Mouse (Mus musculus): ENCODE results near the gene Zfp663. TPM values are rescaled to one million over a fixed set of nuclear protein-coding genes. Genes with fewer than 3 reads are reported as not detected.

Zfp663 gene
- total RNA-seq, 2 experiments from 2014 or later, result not detected

Other genes with a start within 250 kb of the Zfp663 start
- gene Cdh22, start 133.9 kb downstream of the Zfp663 start, total RNA-seq (2021), result under 1 TPM; 0.10 to 0.20 TPM
- gene Slc35c2, start 80.9 kb downstream of the Zfp663 start, total RNA-seq (2021), result 10 to 100 TPM; 19.5 to 20.8 TPM
- 10 to 100 TPM; 12.2 to 14.5 TPM for gene Elmo2, start 42.2 kb downstream of the Zfp663 start, total RNA-seq (2021)
- 1 to 10 TPM; 1.5 to 2.0 TPM for gene Zfp334, start 19.5 kb upstream of the Zfp663 start, total RNA-seq (2021)
- under 1 TPM in 1 of 2 experiments, not detected in 1; 0.08 TPM for gene Ocstamp, start 31.7 kb upstream of the Zfp663 start, total RNA-seq (2021)
- gene Slc13a3, start 104.5 kb upstream of the Zfp663 start, total RNA-seq (2021), result under 1 TPM in 1 of 2 experiments, not detected in 1; 0.27 TPM
- gene Trp53rka, start 124.6 kb upstream of the Zfp663 start, total RNA-seq (2021), result 1 to 10 TPM; 7.4 to 9.4 TPM
- gene Slc2a10, start 135.1 kb upstream of the Zfp663 start, total RNA-seq (2021), result 1 to 10 TPM; 1.3 to 1.4 TPM
- gene Eya2, start 226.3 kb upstream of the Zfp663 start, total RNA-seq (2021), result 1 to 10 TPM; 3.2 TPM